Mouse (Mus musculus) ovary, adult 10 weeks (tissue): Measurements from ENCODE around the gene Ccr1l1. TPM values are rescaled to one million over a fixed set of nuclear protein-coding genes. Genes with fewer than 3 reads are reported as not detected.

ENCODE experiments used
- polyA plus RNA-seq: library from polyadenylated mRNA; stranded (reverse); fragments of 350-450 nt; fragmentation: Illumina TruSeq; extraction: RNeasy Lipid Tissue Mini Kit (QIAGEN cat#74804); gene quantifications from one replicate; pipeline ENCODE4 v1.2.3, GENCODE M21; 2014

Gene Ccr1l1
- not detected for polyA plus RNA-seq

DNA sequence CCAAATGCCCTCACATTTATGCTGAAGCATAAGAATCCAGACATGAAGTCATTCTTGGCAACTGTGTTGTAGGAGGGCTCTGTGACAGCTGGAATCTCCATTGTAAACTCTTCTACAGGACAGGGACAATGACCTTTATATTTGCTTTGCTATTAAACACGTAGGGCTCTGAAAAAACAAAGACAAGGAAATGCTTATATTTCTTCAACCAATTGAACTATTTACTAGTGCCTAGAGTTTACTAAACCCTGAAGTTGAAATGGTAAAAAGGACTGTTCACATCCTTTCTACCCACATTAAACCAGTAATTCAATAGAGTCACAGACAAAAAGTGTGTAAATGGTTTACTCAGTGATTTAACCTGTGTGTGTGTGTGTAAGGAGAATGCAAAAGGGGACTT, at the start of gene Ccr1l1:
Gene Ccr1l1, minus strand, starts transcription at position 101 of the 400 bp plus-strand sequence.

GRCm38 (mm10) chr9:124021672-124022071, 43.5 kb upstream of the Ccr1l1 start, which contains the start of gene Ccr3:
Ccr3 (plus strand) TSS chr9:124021972.

DNA sequence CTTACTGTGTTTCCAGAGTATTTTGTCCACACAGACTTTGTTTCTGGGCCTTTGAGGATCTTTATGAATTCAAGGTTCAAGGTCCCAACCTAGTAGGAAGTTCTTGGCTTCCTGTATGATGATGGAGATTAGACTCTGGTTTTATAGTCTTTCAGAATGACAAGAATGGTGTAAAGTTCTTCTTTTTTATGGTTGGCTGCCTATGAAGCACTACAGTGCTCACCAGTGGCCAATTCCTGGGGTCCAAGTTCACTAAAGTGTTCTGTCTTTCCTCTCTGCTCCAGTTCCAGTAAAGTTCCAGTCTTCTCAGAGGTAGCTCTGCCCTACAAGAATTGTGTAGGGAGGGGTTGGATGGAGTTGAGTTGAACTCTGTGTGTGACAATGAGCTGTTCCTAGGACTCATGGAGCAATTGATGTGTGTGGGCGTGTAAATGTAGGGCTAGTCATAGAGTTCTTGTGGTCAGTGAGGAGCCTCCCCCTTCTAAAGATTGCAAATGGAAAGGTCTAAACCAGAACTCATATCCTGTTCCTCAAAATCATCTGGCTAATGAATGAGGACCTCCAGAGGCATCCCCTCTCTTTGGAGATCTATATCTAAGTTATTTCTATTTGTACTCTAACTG, 9.8 kb downstream of the Ccr1l1 start, which contains the start of gene Ccr1:
Gene Ccr1, minus strand, starts transcription at position 403 of the 623 bp plus-strand sequence.

Other genes starting within 250 kb of the Ccr1l1 start
- 4.3 TPM for gene Cxcr6, start 171.9 kb downstream of the Ccr1l1 start, polyA plus RNA-seq
- gene Fyco1, start 126.5 kb downstream of the Ccr1l1 start, polyA plus RNA-seq, result 21.8 TPM
- 0.80 TPM for gene Xcr1, start 116.4 kb downstream of the Ccr1l1 start, polyA plus RNA-seq
- gene Ccr1, start 9.7 kb downstream of the Ccr1l1 start, polyA plus RNA-seq, result 3.1 TPM
- 0.43 TPM for gene Ccr3, start 43.6 kb upstream of the Ccr1l1 start, polyA plus RNA-seq
- gene Ccr2, start 123.5 kb upstream of the Ccr1l1 start, polyA plus RNA-seq, result 32.0 TPM
- gene Ccr5, start 143.1 kb upstream of the Ccr1l1 start, polyA plus RNA-seq, result 5.7 TPM